Mouse (Mus musculus) midbrain, postnatal 0 days (tissue): Measurements from ENCODE around the gene Hist1h1b. TPM values are rescaled to one million over a fixed set of nuclear protein-coding genes. Genes with fewer than 3 reads are reported as not detected.
"Not testable (repeated sequence)": the region's sequence is repeated elsewhere in the genome, so short reads cannot be mapped to it uniquely, and the experiment has no call there.

Experiments
- ATAC-seq: fragments of 200-750 bp; cut with Nextera tagmentation; 2 replicates; pipeline ENCODE4 v1.8.0; 2017; ENCODE audit warnings: moderate number of reproducible peaks, mild to moderate bottlenecking, moderate TSS enrichment, moderate library complexity; ENCODE audit not compliant: low FRiP score
- DNase-seq: peaks from one replicate; pipeline ENCODE4 v3.0.0-alpha.2; 2015; ENCODE audit warnings: low spot score
- H3K27ac ChIP-seq: fragments of 300-500 bp; sonication (generic); 2 replicates; pipeline ENCODE4 v1.5.1; 2014; ENCODE audit warnings: low read depth, mild to moderate bottlenecking, low read length, mixed read lengths
- H3K27me3 ChIP-seq: fragments of 300-500 bp; sonication (generic); 2 replicates; pipeline ENCODE4 v1.6.1; 2014; ENCODE audit warnings: low read length, control low read depth, mixed read lengths; ENCODE audit not compliant: insufficient read depth
- H3K36me3 ChIP-seq: fragments of 300-500 bp; sonication (generic); 2 replicates; pipeline ENCODE4 v1.6.1; 2014; ENCODE audit warnings: low read length, control low read depth, mixed read lengths; ENCODE audit not compliant: insufficient read depth
- H3K4me1 ChIP-seq: fragments of 300-500 bp; sonication (generic); 2 replicates; pipeline ENCODE4 v1.6.1; 2014; ENCODE audit warnings: mild to moderate bottlenecking, control low read depth, antibody characterized with exemption, low read length, mixed read lengths; ENCODE audit not compliant: insufficient read depth
- H3K4me2 ChIP-seq: fragments of 300-500 bp; sonication (generic); 2 replicates; pipeline ENCODE4 v1.6.1; 2014; ENCODE audit warnings: low read depth, mild to moderate bottlenecking, low read length, mixed read lengths; ENCODE audit not compliant: poor library complexity, severe bottlenecking
- H3K4me3 ChIP-seq: fragments of 300-500 bp; sonication (generic); 2 replicates; pipeline ENCODE4 v1.5.1; 2014; ENCODE audit warnings: low read depth, mild to moderate bottlenecking, low read length, moderate library complexity
- H3K9ac ChIP-seq: fragments of 300-500 bp; sonication (generic); replicated peaks from 2 replicates; pipeline ENCODE4 v1.6.1; 2014; ENCODE audit warnings: mild to moderate bottlenecking, low read length, moderate library complexity, mixed read lengths; ENCODE audit not compliant: poor library complexity, severe bottlenecking
- H3K9me3 ChIP-seq: fragments of 300-500 bp; sonication (generic); 2 replicates; pipeline ENCODE4 v1.6.1; 2016; ENCODE audit warnings: low read length, control low read depth
- CTCF ChIP-seq: IDR thresholded peaks from 2 replicates; pipeline ENCODE4 v1.5.1; 2016; ENCODE audit warnings: antibody characterized with exemption, mild to moderate bottlenecking
- WGBS: fragments of 180-500 bp; shearing (Covaris S2); extraction: QIAGEN DNeasy Blood & Tissue Kit; methylation state at CpG from one replicate; pipeline ENCODE4 v1.1.7; 2014; 5-methylcytosine and 5-hydroxymethylcytosine counted together
- microRNA-seq: library from miRNA; unstranded; fragments of <30 nt; microRNA quantifications from one replicate; pipeline ENCODE4, GENCODE M21; 2016; ENCODE audit warnings: borderline number of aligned reads
- polyA plus RNA-seq: library from polyadenylated mRNA; unstranded; fragments of >200 nt; fragmentation: Nextera tagmentation; extraction: Ambion mirVana; gene quantifications from 2 replicates; pipeline ENCODE4 v1.2.1, GENCODE M21; 2015
- total RNA-seq: library from RNA; depleted of rRNA; stranded (reverse); fragments of >200 nt; gene quantifications from 2 replicates; pipeline ENCODE4 v1.2.3, GENCODE M21; 2014; rRNA removed

Hist1h1b gene
- total and polyA plus RNA-seq, 2 experiments from 2014 or later = 2.0 to 116 TPM

DNA sequence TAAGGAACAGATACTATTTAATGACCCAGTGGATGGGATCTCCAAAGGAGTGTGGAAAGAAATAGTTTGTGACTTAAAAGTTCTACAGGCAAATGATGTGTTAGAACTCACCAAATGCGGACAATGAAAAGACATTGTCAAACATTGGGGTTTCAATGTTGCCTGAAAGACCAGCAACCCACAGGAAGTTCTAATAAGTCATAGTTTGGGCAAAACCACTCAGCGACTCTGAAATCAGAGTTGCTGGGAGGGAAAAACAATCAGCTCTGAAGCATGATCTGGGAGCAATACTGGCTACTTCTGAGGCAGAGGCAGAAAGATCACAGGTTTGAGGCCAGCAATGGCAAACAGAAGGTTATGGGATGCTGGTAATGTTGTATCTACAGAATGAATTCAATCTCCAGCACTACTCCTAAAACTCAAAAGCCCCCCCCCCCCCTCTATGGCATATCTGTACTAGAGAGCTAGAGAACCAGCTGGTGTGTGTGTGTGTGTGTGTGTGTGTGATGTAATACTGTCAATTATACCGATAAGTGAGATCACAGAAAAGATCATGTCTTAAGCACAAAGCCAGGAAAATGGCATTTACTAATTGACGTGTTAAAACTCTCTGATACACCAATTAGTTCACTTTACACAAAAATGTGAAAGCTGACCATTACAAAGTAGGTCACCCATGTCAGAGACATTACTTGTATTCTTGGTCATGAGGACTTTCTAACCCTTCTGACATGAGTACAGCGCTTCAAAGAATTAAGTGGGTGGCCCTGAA is 30.9 kb downstream of the Hist1h1b start:
- Histone ChIP-seq H3K4me1 (no peaks in the 10 kb centered on the region), H3K9me3 (no peaks in the 10 kb centered on the region), H3K27ac (peak overlapping the region; percentile 48; the same call in 1 of the 2 replicates), H3K4me2 (peak overlapping the region; percentile 58), H3K4me3 (peak overlapping the region; percentile 44), H3K27me3 (no peaks in the 10 kb centered on the region), H3K36me3 (no peaks in the 10 kb centered on the region), H3K9ac (peak overlapping the region; percentile 59)
- TF ChIP-seq CTCF = no peak
- WGBS = 6% methylated on average over 5 of the region's 5 CpGs
- ATAC-seq = no peak
- DNase-seq = peak; percentile 39

- no peaks in the 10 kb centered on the region for H3K9me3 ChIP-seq
- TF ChIP-seq CTCF = no peak
- H3K4me3 ChIP-seq = no peak overlapping the region
- 88% methylated on average over 1 of the region's 1 CpGs for WGBS
- no peak for ATAC-seq
- no peak overlapping the region for H3K9ac ChIP-seq
- no peak overlapping the region for H3K4me2 ChIP-seq
- no peak for DNase-seq
- no peaks in the 10 kb centered on the region for H3K4me1 ChIP-seq
- no peaks in the 10 kb centered on the region for H3K27me3 ChIP-seq
- no peaks in the 10 kb centered on the region for H3K36me3 ChIP-seq
- H3K27ac ChIP-seq = no peak overlapping the region
Measured at GRCm38 (mm10) chr13:21745006-21745405, 35.4 kb downstream of the Hist1h1b start.

GRCm38 (mm10) chr13:21734906-21735767 is 45.3 kb downstream of the Hist1h1b start, which contains the start of gene Hist1h4j:
Gene Hist1h4j, plus strand, starts transcription at chr13:21735064.
- H3K4me3 ChIP-seq = peak within 1 kb of the TSS; percentile 46
- ATAC-seq (peak; percentile 88), DNase-seq (peak; percentile 88)
- H3K4me2 ChIP-seq = peak within 1 kb of the TSS; percentile 67
- not testable (repeated sequence) for H3K4me1 ChIP-seq, H3K27me3 ChIP-seq, H3K9me3 ChIP-seq, H3K36me3 ChIP-seq
- H3K27ac ChIP-seq = peak within 1 kb of the TSS; percentile 81
- peak within 1 kb of the TSS; percentile 57 for H3K9ac ChIP-seq
- under 1% methylated on average over 40 of the region's 56 CpGs for WGBS

- no peaks in the 10 kb centered on the region for H3K36me3 ChIP-seq
- DNase-seq = peak; percentile 96
- H3K27me3 ChIP-seq = no peaks in the 10 kb centered on the region
- peak overlapping the region; percentile 67 for H3K4me2 ChIP-seq
- peak overlapping the region; percentile 46 for H3K4me3 ChIP-seq
- TF ChIP-seq CTCF = peak; percentile 90
- WGBS = under 1% methylated on average over 21 of the region's 21 CpGs
- ATAC-seq = peak; percentile 83
- peak overlapping the region; percentile 57 for H3K9ac ChIP-seq
- no peaks in the 10 kb centered on the region for H3K4me1 ChIP-seq
- peak overlapping the region; percentile 81 for H3K27ac ChIP-seq
- H3K9me3 ChIP-seq = no peaks in the 10 kb centered on the region
Measured at GRCm38 (mm10) chr13:21734010-21734905, 46.2 kb downstream of the Hist1h1b start.

GRCm38 (mm10) chr13:21733466-21733865 is 47.0 kb downstream of the Hist1h1b start:
- H3K9ac ChIP-seq = no peak overlapping the region
- peak overlapping the region; percentile 81 for H3K27ac ChIP-seq
- H3K4me1 ChIP-seq = no peaks in the 10 kb centered on the region
- no peaks in the 10 kb centered on the region for H3K27me3 ChIP-seq
- no peaks in the 10 kb centered on the region for H3K9me3 ChIP-seq
- peak overlapping the region; percentile 67 for H3K4me2 ChIP-seq
- no peaks in the 10 kb centered on the region for H3K36me3 ChIP-seq
- no peak overlapping the region for H3K4me3 ChIP-seq
- TF ChIP-seq CTCF = peak; percentile 39
- peak; percentile 10; the same call in 1 of the 2 replicates for ATAC-seq
- no peak for DNase-seq
- WGBS = 62% methylated on average over 5 of the region's 5 CpGs

Small RNAs within 50 kb of the gene (microRNA-seq; reads per million reads assigned to microRNA genes)
- not detected for gene Gm19658
- gene Gm44346 = not detected
- gene Gm44454 = not detected

Other genes starting within 250 kb of the Hist1h1b start
- 6.9 and 10.6 TPM in 2 replicates for gene Zkscan8, start 249.5 kb downstream of the Hist1h1b start, total RNA-seq
- 1.4 and 1.9 TPM in 2 replicates for gene Zkscan8, start 249.5 kb downstream of the Hist1h1b start, polyA plus RNA-seq
- gene Olfr1366, start 237.8 kb downstream of the Hist1h1b start, total RNA-seq = not detected in 2 replicates
- 0.05 and 0.12 TPM in 2 replicates for gene Olfr1366, start 237.8 kb downstream of the Hist1h1b start, polyA plus RNA-seq
- gene Olfr1535, start 220.7 kb downstream of the Hist1h1b start, total RNA-seq = not detected in 2 replicates
- 0.07 and 0.10 TPM in 2 replicates for gene Olfr1535, start 220.7 kb downstream of the Hist1h1b start, polyA plus RNA-seq
- gene Olfr1364, start 198.9 kb downstream of the Hist1h1b start, total RNA-seq = not detected in 2 replicates
- gene Olfr1364, start 198.9 kb downstream of the Hist1h1b start, polyA plus RNA-seq = not detected in 2 replicates
- gene Olfr1362, start 166.6 kb downstream of the Hist1h1b start, total RNA-seq = not detected in 2 replicates
- gene Olfr1362, start 166.6 kb downstream of the Hist1h1b start, polyA plus RNA-seq = not detected in 2 replicates
- gene Olfr11, start 138.1 kb downstream of the Hist1h1b start, total RNA-seq = not detected in 2 replicates
- gene Olfr11, start 138.1 kb downstream of the Hist1h1b start, polyA plus RNA-seq = not detected in 2 replicates
- not detected in 2 replicates for gene Olfr1361, start 117.2 kb downstream of the Hist1h1b start, total RNA-seq
- not detected in 2 replicates for gene Olfr1361, start 117.2 kb downstream of the Hist1h1b start, polyA plus RNA-seq
- gene Olfr1360, start 103.2 kb downstream of the Hist1h1b start, total RNA-seq = not detected in 2 replicates
- not detected in 2 replicates for gene Olfr1360, start 103.2 kb downstream of the Hist1h1b start, polyA plus RNA-seq
- gene Olfr1359, start 82.5 kb downstream of the Hist1h1b start, total RNA-seq = not detected in 2 replicates
- not detected in 2 replicates for gene Olfr1359, start 82.5 kb downstream of the Hist1h1b start, polyA plus RNA-seq
- gene Hist1h2bl, start 64.5 kb downstream of the Hist1h1b start, total RNA-seq = 87.0 and 175 TPM in 2 replicates
- not detected in 2 replicates for gene Hist1h2bl, start 64.5 kb downstream of the Hist1h1b start, polyA plus RNA-seq
- gene Hist1h2ai, start 64.2 kb downstream of the Hist1h1b start, total RNA-seq = 253 and 398 TPM in 2 replicates
- 3.2 and 3.5 TPM in 2 replicates for gene Hist1h2ai, start 64.2 kb downstream of the Hist1h1b start, polyA plus RNA-seq
- gene Hist1h3h, start 63.0 kb downstream of the Hist1h1b start, total RNA-seq = 258 and 532 TPM in 2 replicates
- gene Hist1h3h, start 63.0 kb downstream of the Hist1h1b start, polyA plus RNA-seq = 2.0 TPM in 1 of 2 replicates, not detected in the other
- 201 and 468 TPM in 2 replicates for gene Hist1h2bm, start 58.6 kb downstream of the Hist1h1b start, total RNA-seq
- 0.39 and 0.51 TPM in 2 replicates for gene Hist1h2bm, start 58.6 kb downstream of the Hist1h1b start, polyA plus RNA-seq
- gene Hist1h4j, start 45.6 kb downstream of the Hist1h1b start, total RNA-seq = 304 and 479 TPM in 2 replicates
- gene Hist1h4j, start 45.6 kb downstream of the Hist1h1b start, polyA plus RNA-seq = 0.32 TPM in 1 of 2 replicates, not detected in the other
- gene Hist1h4k, start 30.1 kb downstream of the Hist1h1b start, total RNA-seq = 386 and 434 TPM in 2 replicates
- gene Hist1h4k, start 30.1 kb downstream of the Hist1h1b start, polyA plus RNA-seq = 0.80 and 2.1 TPM in 2 replicates
- 254 and 276 TPM in 2 replicates for gene Hist1h2ak, start 26.8 kb downstream of the Hist1h1b start, total RNA-seq
- 2.4 and 4.6 TPM in 2 replicates for gene Hist1h2ak, start 26.8 kb downstream of the Hist1h1b start, polyA plus RNA-seq
- 212 and 326 TPM in 2 replicates for gene Hist1h2bn, start 26.5 kb downstream of the Hist1h1b start, total RNA-seq
- gene Hist1h2bn, start 26.5 kb downstream of the Hist1h1b start, polyA plus RNA-seq = not detected in 2 replicates
- 282 and 525 TPM in 2 replicates for gene Hist1h3i, start 2.7 kb upstream of the Hist1h1b start, total RNA-seq
- gene Hist1h3i, start 2.7 kb upstream of the Hist1h1b start, polyA plus RNA-seq = 8.2 and 10.0 TPM in 2 replicates
- 145 and 318 TPM in 2 replicates for gene Hist1h2an, start 6.6 kb upstream of the Hist1h1b start, total RNA-seq
- gene Hist1h2an, start 6.6 kb upstream of the Hist1h1b start, polyA plus RNA-seq = not detected in 2 replicates
- gene Hist1h2bp, start 6.8 kb upstream of the Hist1h1b start, total RNA-seq = 41.9 and 77.2 TPM in 2 replicates
- gene Hist1h2bp, start 6.8 kb upstream of the Hist1h1b start, polyA plus RNA-seq = 0.48 and 0.76 TPM in 2 replicates
- 213 and 311 TPM in 2 replicates for gene Hist1h2bq, start 29.6 kb upstream of the Hist1h1b start, total RNA-seq
- 2.7 and 3.8 TPM in 2 replicates for gene Hist1h2bq, start 29.6 kb upstream of the Hist1h1b start, polyA plus RNA-seq
- gene Hist1h2ao, start 29.8 kb upstream of the Hist1h1b start, total RNA-seq = not detected in 2 replicates
- gene Hist1h2ao, start 29.8 kb upstream of the Hist1h1b start, polyA plus RNA-seq = not detected in 2 replicates
- 2.3 TPM in 1 of 2 replicates, not detected in the other for gene Hist1h4m, start 31.1 kb upstream of the Hist1h1b start, total RNA-seq
- gene Hist1h4m, start 31.1 kb upstream of the Hist1h1b start, polyA plus RNA-seq = 1.8 TPM in 1 of 2 replicates, not detected in the other
- gene Hist1h4n, start 51.6 kb upstream of the Hist1h1b start, total RNA-seq = 1,387 and 1,972 TPM in 2 replicates
- 1.7 and 2.3 TPM in 2 replicates for gene Hist1h4n, start 51.6 kb upstream of the Hist1h1b start, polyA plus RNA-seq
- 409 and 620 TPM in 2 replicates for gene Hist1h2ap, start 52.9 kb upstream of the Hist1h1b start, total RNA-seq
- gene Hist1h2ap, start 52.9 kb upstream of the Hist1h1b start, polyA plus RNA-seq = 282 and 299 TPM in 2 replicates
- gene Hist1h2br, start 53.1 kb upstream of the Hist1h1b start, total RNA-seq = 112 and 283 TPM in 2 replicates
- gene Hist1h2br, start 53.1 kb upstream of the Hist1h1b start, polyA plus RNA-seq = 3.0 and 4.0 TPM in 2 replicates
- gene Zfp184, start 164.5 kb upstream of the Hist1h1b start, total RNA-seq = 8.1 and 9.8 TPM in 2 replicates
- 7.5 and 8.4 TPM in 2 replicates for gene Zfp184, start 164.5 kb upstream of the Hist1h1b start, polyA plus RNA-seq
- gene Pom121l2, start 200.6 kb upstream of the Hist1h1b start, total RNA-seq = 0.05 and 0.90 TPM in 2 replicates
- not detected in 2 replicates for gene Pom121l2, start 200.6 kb upstream of the Hist1h1b start, polyA plus RNA-seq
- gene Prss16, start 229.1 kb upstream of the Hist1h1b start, total RNA-seq = 0.09 and 1.6 TPM in 2 replicates
- not detected in 2 replicates for gene Prss16, start 229.1 kb upstream of the Hist1h1b start, polyA plus RNA-seq